Mouse (Mus musculus) limb, embryonic 13.5 days (tissue): Measurements from ENCODE around the gene Rapgef3. TPM values are rescaled to one million over a fixed set of nuclear protein-coding genes. Genes with fewer than 3 reads are reported as not detected.

Experiments used
- ATAC-seq: fragments of 200-750 bp; cut with Nextera tagmentation; 2 replicates; pipeline ENCODE4 v1.8.0; 2017; ENCODE audit warnings: low read depth, moderate number of reproducible peaks, moderate TSS enrichment; ENCODE audit not compliant: low FRiP score
- H3K27ac ChIP-seq: fragments of 300-500 bp; sonication (generic); 2 replicates; pipeline ENCODE4 v1.5.1; 2015; ENCODE audit warnings: inconsistent platforms, mild to moderate bottlenecking, moderate library complexity
- H3K27me3 ChIP-seq: fragments of 300-500 bp; sonication (generic); 2 replicates; pipeline ENCODE4 v1.6.1; 2015; ENCODE audit warnings: mild to moderate bottlenecking, inconsistent platforms
- H3K36me3 ChIP-seq: fragments of 300-500 bp; sonication (generic); 2 replicates; pipeline ENCODE4 v1.6.1; 2015; ENCODE audit warnings: inconsistent platforms, mild to moderate bottlenecking, moderate library complexity
- H3K4me1 ChIP-seq: fragments of 300-500 bp; sonication (generic); 2 replicates; pipeline ENCODE4 v1.6.1; 2015; ENCODE audit warnings: inconsistent platforms
- H3K4me2 ChIP-seq: fragments of 300-500 bp; sonication (generic); replicated peaks from 2 replicates; pipeline ENCODE4 v1.6.1; 2015; ENCODE audit warnings: inconsistent platforms, mild to moderate bottlenecking, moderate library complexity
- H3K4me3 ChIP-seq: fragments of 300-500 bp; sonication (generic); 2 replicates; pipeline ENCODE4 v1.5.1; 2015; ENCODE audit warnings: moderate library complexity, mild to moderate bottlenecking, inconsistent platforms
- H3K9ac ChIP-seq: fragments of 300-500 bp; sonication (generic); 2 replicates; pipeline ENCODE4 v1.6.1; 2015; ENCODE audit warnings: mild to moderate bottlenecking, inconsistent platforms
- H3K9me3 ChIP-seq: fragments of 300-500 bp; sonication (generic); 2 replicates; pipeline ENCODE4 v1.6.1; 2016; ENCODE audit warnings: inconsistent platforms
- WGBS: fragments of 180-500 bp; shearing (Covaris S2); methylation state at CpG from one replicate; pipeline ENCODE4 v1.1.7; 2015; 5-methylcytosine and 5-hydroxymethylcytosine counted together
- polyA plus RNA-seq: library from polyadenylated mRNA; unstranded; fragments of >200 nt; fragmentation: Nextera tagmentation; extraction: Ambion mirVana; gene quantifications from 2 replicates; pipeline ENCODE4 v1.2.1, GENCODE M21; 2015

The Rapgef3 gene
- polyA plus RNA-seq, 1 experiment from 2014 or later: 11.2 TPM

- no peaks in the 10 kb centered on the region for H3K36me3 ChIP-seq
- no peak overlapping the region for H3K27ac ChIP-seq
- H3K27me3 ChIP-seq: no peaks in the 10 kb centered on the region
- no peak overlapping the region for H3K4me3 ChIP-seq
- no peaks in the 10 kb centered on the region for H3K9me3 ChIP-seq
- no peak overlapping the region for H3K4me2 ChIP-seq
- WGBS: 73% methylated on average over 12 of the region's 12 CpGs
- no peak overlapping the region for H3K9ac ChIP-seq
- peaks cover 18% of the 10 kb centered on the region for H3K4me1 ChIP-seq
- ATAC-seq: no peak
Observed at GRCm38 (mm10) chr15:97741662-97742061, 26.1 kb downstream of the Rapgef3 start.

GRCm38 (mm10) chr15:97740283-97740732, 27.5 kb downstream of the Rapgef3 start:
- H3K4me3 ChIP-seq: no peak overlapping the region
- H3K27ac ChIP-seq: no peak overlapping the region
- peaks cover 14% of the 10 kb centered on the region for H3K4me1 ChIP-seq
- no peak for ATAC-seq
- WGBS: 79% methylated on average over 9 of the region's 9 CpGs
- H3K27me3 ChIP-seq: no peaks in the 10 kb centered on the region
- H3K4me2 ChIP-seq: no peak overlapping the region
- no peak overlapping the region for H3K9ac ChIP-seq
- no peaks in the 10 kb centered on the region for H3K36me3 ChIP-seq
- H3K9me3 ChIP-seq: no peaks in the 10 kb centered on the region

GRCm38 (mm10) chr15:97738923-97739322, 28.8 kb downstream of the Rapgef3 start:
- no peaks in the 10 kb centered on the region for H3K36me3 ChIP-seq
- H3K4me2 ChIP-seq: no peak overlapping the region
- 0 out of 2 replicates have a peak, but pooled peaks cover 3% of the 10 kb centered on the region for H3K4me1 ChIP-seq
- H3K4me3 ChIP-seq: no peak overlapping the region
- H3K27me3 ChIP-seq: no peaks in the 10 kb centered on the region
- no peak overlapping the region for H3K9ac ChIP-seq
- 92% methylated on average over 7 of the region's 7 CpGs for WGBS
- no peak for ATAC-seq
- H3K27ac ChIP-seq: no peak overlapping the region
- no peaks in the 10 kb centered on the region for H3K9me3 ChIP-seq

GRCm38 (mm10) chr15:97731988-97732387, 35.8 kb downstream of the Rapgef3 start:
- H3K4me3 ChIP-seq: no peak overlapping the region
- no peak overlapping the region for H3K9ac ChIP-seq
- 93% methylated on average over 11 of the region's 11 CpGs for WGBS
- H3K9me3 ChIP-seq: no peaks in the 10 kb centered on the region
- no peak for ATAC-seq
- H3K27ac ChIP-seq: no peak overlapping the region
- H3K27me3 ChIP-seq: no peaks in the 10 kb centered on the region
- H3K36me3 ChIP-seq: no peaks in the 10 kb centered on the region
- H3K4me1 ChIP-seq: no peaks in the 10 kb centered on the region
- no peak overlapping the region for H3K4me2 ChIP-seq

- H3K4me1 ChIP-seq: no peaks in the 10 kb centered on the region
- H3K36me3 ChIP-seq: no peaks in the 10 kb centered on the region
- 76% methylated on average over 8 of the region's 8 CpGs for WGBS
- H3K9me3 ChIP-seq: no peaks in the 10 kb centered on the region
- H3K9ac ChIP-seq: no peak within 1 kb of the TSS
- no peak within 1 kb of the TSS for H3K4me2 ChIP-seq
- H3K4me3 ChIP-seq: no peak within 1 kb of the TSS
- ATAC-seq: no peak
- H3K27me3 ChIP-seq: no peaks in the 10 kb centered on the region
- H3K27ac ChIP-seq: no peak within 1 kb of the TSS
Observed at GRCm38 (mm10) chr15:97731111-97731510, 36.7 kb downstream of the Rapgef3 start, which contains the start of gene Endou. Gene Endou, minus strand, starts transcription at chr15:97731339.

GRCm38 (mm10) chr15:97730365-97730764, 37.4 kb downstream of the Rapgef3 start:
- H3K27ac ChIP-seq: no peak overlapping the region
- H3K9ac ChIP-seq: no peak overlapping the region
- no peaks in the 10 kb centered on the region for H3K4me1 ChIP-seq
- ATAC-seq: no peak
- no peak overlapping the region for H3K4me2 ChIP-seq
- H3K36me3 ChIP-seq: no peaks in the 10 kb centered on the region
- no peaks in the 10 kb centered on the region for H3K9me3 ChIP-seq
- 47% methylated on average over 6 of the region's 6 CpGs for WGBS
- H3K4me3 ChIP-seq: no peak overlapping the region
- no peaks in the 10 kb centered on the region for H3K27me3 ChIP-seq

GRCm38 (mm10) chr15:97728804-97729203, 39.0 kb downstream of the Rapgef3 start:
- no peak overlapping the region for H3K27ac ChIP-seq
- H3K9me3 ChIP-seq: no peaks in the 10 kb centered on the region
- no peak overlapping the region for H3K4me2 ChIP-seq
- H3K27me3 ChIP-seq: no peaks in the 10 kb centered on the region
- no peak overlapping the region for H3K9ac ChIP-seq
- H3K4me3 ChIP-seq: no peak overlapping the region
- whole genome bisulfite sequencing: 60% methylated on average over 7 of the region's 7 CpGs
- H3K36me3 ChIP-seq: no peaks in the 10 kb centered on the region
- ATAC-seq: no peak
- H3K4me1 ChIP-seq: no peaks in the 10 kb centered on the region

- no peaks in the 10 kb centered on the region for H3K36me3 ChIP-seq
- H3K4me2 ChIP-seq: no peak overlapping the region
- no peaks in the 10 kb centered on the region for H3K4me1 ChIP-seq
- no peak overlapping the region for H3K9ac ChIP-seq
- no peaks in the 10 kb centered on the region for H3K9me3 ChIP-seq
- WGBS: 83% methylated on average over 11 of the region's 11 CpGs
- H3K27me3 ChIP-seq: no peaks in the 10 kb centered on the region
- no peak overlapping the region for H3K4me3 ChIP-seq
- no peak for ATAC-seq
- no peak overlapping the region for H3K27ac ChIP-seq
Observed at GRCm38 (mm10) chr15:97728394-97728793, 39.4 kb downstream of the Rapgef3 start.

- no peaks in the 10 kb centered on the region for H3K4me1 ChIP-seq
- no peak overlapping the region for H3K4me3 ChIP-seq
- 65% methylated on average over 5 of the region's 5 CpGs for WGBS
- H3K4me2 ChIP-seq: no peak overlapping the region
- H3K36me3 ChIP-seq: no peaks in the 10 kb centered on the region
- no peaks in the 10 kb centered on the region for H3K27me3 ChIP-seq
- no peak overlapping the region for H3K9ac ChIP-seq
- ATAC-seq: no peak
- no peaks in the 10 kb centered on the region for H3K9me3 ChIP-seq
- H3K27ac ChIP-seq: no peak overlapping the region
Observed at GRCm38 (mm10) chr15:97727520-97727919, 40.3 kb downstream of the Rapgef3 start.

GRCm38 (mm10) chr15:97727048-97727447, 40.7 kb downstream of the Rapgef3 start:
- no peak for ATAC-seq
- H3K4me1 ChIP-seq: 0 out of 2 replicates have a peak, but pooled peaks cover under 1% of the 10 kb centered on the region
- no peak overlapping the region for H3K27ac ChIP-seq
- no peaks in the 10 kb centered on the region for H3K27me3 ChIP-seq
- H3K4me2 ChIP-seq: no peak overlapping the region
- WGBS: 76% methylated on average over 8 of the region's 8 CpGs
- H3K36me3 ChIP-seq: no peaks in the 10 kb centered on the region
- H3K9ac ChIP-seq: no peak overlapping the region
- no peaks in the 10 kb centered on the region for H3K9me3 ChIP-seq
- no peak overlapping the region for H3K4me3 ChIP-seq

- H3K27ac ChIP-seq: no peak overlapping the region
- H3K4me2 ChIP-seq: no peak overlapping the region
- no peaks in the 10 kb centered on the region for H3K27me3 ChIP-seq
- no peak for ATAC-seq
- 76% methylated on average over 13 of the region's 13 CpGs for WGBS
- no peak overlapping the region for H3K9ac ChIP-seq
- H3K9me3 ChIP-seq: no peaks in the 10 kb centered on the region
- H3K4me1 ChIP-seq: peaks cover 7% of the 10 kb centered on the region
- no peaks in the 10 kb centered on the region for H3K36me3 ChIP-seq
- H3K4me3 ChIP-seq: no peak overlapping the region
Observed at GRCm38 (mm10) chr15:97726310-97726709, 41.5 kb downstream of the Rapgef3 start.

GRCm38 (mm10) chr15:97725198-97725785, 42.5 kb downstream of the Rapgef3 start:
- Histone ChIP-seq H3K4me3 (no peak overlapping the region), H3K9ac (no peak overlapping the region), H3K36me3 (no peaks in the 10 kb centered on the region), H3K9me3 (no peaks in the 10 kb centered on the region), H3K27ac (no peak overlapping the region), H3K27me3 (no peaks in the 10 kb centered on the region), H3K4me1 (peaks cover 18% of the 10 kb centered on the region), H3K4me2 (no peak overlapping the region)
- ATAC-seq: no peak
- 75% methylated on average over 6 of the region's 6 CpGs for WGBS
